Mouse (Mus musculus) MEL (cell line): ENCODE results near the gene Stmnd1. TPM values are rescaled to one million over a fixed set of nuclear protein-coding genes. Genes with fewer than 3 reads are reported as not detected.

Source experiments
- DNase-seq: peaks from one replicate; pipeline ENCODE4 v3.0.0; 2011; ENCODE audit warnings: low read depth, low spot score
- H3K27ac ChIP-seq: 2 replicates; pipeline ENCODE4 v1.5.1; 2012; ENCODE audit warnings: low read depth, mild to moderate bottlenecking, control low read depth, low read length, moderate library complexity; ENCODE audit not compliant: control insufficient read depth
- H3K27me3 ChIP-seq, 2 experiments: fragments of 150-350 bp in 1 of 2; sonication (generic) in 1 of 2; 2 replicates each; pipeline ENCODE4 v1.6.1; 2012; ENCODE audit warnings: low read length in 2 of 2, mild to moderate bottlenecking in 2 of 2, improper control_type of control experiment in 1 of 2, moderate library complexity in 1 of 2; ENCODE audit not compliant: insufficient read depth in 2 of 2, control insufficient read depth in 1 of 2
- H3K36me3 ChIP-seq, 2 experiments: 2 replicates each; pipeline ENCODE4 v1.6.1; 2012 to 2014; ENCODE audit warnings: low read length in 2 of 2, improper control_type of control experiment in 1 of 2, inconsistent platforms in 1 of 2, mild to moderate bottlenecking in 1 of 2; ENCODE audit not compliant: insufficient read depth in 2 of 2, control insufficient read depth in 1 of 2
- H3K4me1 ChIP-seq, 2 experiments: fragments of 150-350 bp in 1 of 2; sonication (generic) in 1 of 2; 2 replicates each; pipeline ENCODE4 v1.6.1; 2012; ENCODE audit warnings: low read length in 2 of 2, improper control_type of control experiment in 1 of 2, mild to moderate bottlenecking in 1 of 2; ENCODE audit not compliant: insufficient read depth in 2 of 2, control insufficient read depth in 1 of 2
- H3K4me3 ChIP-seq, 2 experiments: fragments of 150-350 bp in 1 of 2; sonication (generic) in 1 of 2; 2 replicates each; pipeline ENCODE4 v1.5.1; 2012; ENCODE audit warnings: low read depth in 2 of 2, low read length in 2 of 2, mild to moderate bottlenecking in 2 of 2, moderate library complexity in 2 of 2, control low read depth in 1 of 2, improper control_type of control experiment in 1 of 2; ENCODE audit not compliant: control insufficient read depth in 1 of 2, insufficient read depth in 1 of 2
- H3K79me2 ChIP-seq: 2 replicates; pipeline ENCODE4 v1.6.1; 2012; ENCODE audit warnings: mild to moderate bottlenecking, low read length, moderate library complexity; ENCODE audit not compliant: control insufficient read depth, poor library complexity, insufficient read depth
- H3K9ac ChIP-seq: 2 replicates; pipeline ENCODE4 v1.6.1; 2012; ENCODE audit warnings: low read depth, mild to moderate bottlenecking, control low read depth, low read length, moderate library complexity; ENCODE audit not compliant: control insufficient read depth, poor library complexity, severe bottlenecking
- H3K9me3 ChIP-seq: fragments of 150-350 bp; sonication (generic); replicated peaks from 2 replicates; pipeline ENCODE4 v1.6.1; 2012; ENCODE audit warnings: mild to moderate bottlenecking, low read length, improper control_type of control experiment, moderate library complexity; ENCODE audit not compliant: insufficient read depth
- ETS1 ChIP-seq: IDR thresholded peaks from 2 replicates; pipeline ENCODE4 v1.6.1; 2012; ENCODE audit warnings: low read depth, mild to moderate bottlenecking, inconsistent platforms, low read length, improper control_type of control experiment, moderate library complexity
- GABPA ChIP-seq: IDR thresholded peaks from 2 replicates; pipeline ENCODE4 v1.6.1; 2012; ENCODE audit warnings: low read depth, mild to moderate bottlenecking, inconsistent platforms, low read length, improper control_type of control experiment, moderate library complexity
- GATA1 ChIP-seq: IDR thresholded peaks from 2 replicates; pipeline ENCODE4 v1.6.1; 2011; ENCODE audit warnings: low read depth, low read length, improper control_type of control experiment
- KAT2A ChIP-seq: conservative IDR thresholded peaks from 2 replicates; pipeline ENCODE4 v1.6.1; 2012; ENCODE audit warnings: low read depth, low read length, improper control_type of control experiment, inconsistent platforms
- MAFK ChIP-seq: IDR thresholded peaks from 2 replicates; pipeline ENCODE4 v1.6.1; 2011; ENCODE audit warnings: low read depth, mild to moderate bottlenecking, low read length, improper control_type of control experiment, borderline replicate concordance
- MAX ChIP-seq: IDR thresholded peaks from 2 replicates; pipeline ENCODE4 v1.6.1; 2011; ENCODE audit warnings: low read length, improper control_type of control experiment
- MEF2A ChIP-seq: IDR thresholded peaks from 2 replicates; pipeline ENCODE4 v1.6.1; 2014; ENCODE audit warnings: low read depth, mild to moderate bottlenecking, inconsistent platforms, low read length, improper control_type of control experiment; ENCODE audit not compliant: poor library complexity, insufficient replicate concordance, severe bottlenecking; ENCODE audit errors: extremely low read depth
- MXI1 ChIP-seq: IDR thresholded peaks from 2 replicates; pipeline ENCODE4 v1.6.1; 2011; ENCODE audit warnings: mild to moderate bottlenecking, low read depth, low read length, improper control_type of control experiment
- MYC ChIP-seq: IDR thresholded peaks from 2 replicates; pipeline ENCODE4 v1.6.1; 2011; ENCODE audit warnings: low read depth, mild to moderate bottlenecking, low read length, improper control_type of control experiment, moderate library complexity
- NRF1 ChIP-seq: IDR thresholded peaks from 2 replicates; pipeline ENCODE4 v1.6.1; 2014; ENCODE audit warnings: low read depth, mild to moderate bottlenecking, inconsistent platforms, low read length, improper control_type of control experiment, moderate library complexity; ENCODE audit not compliant: poor library complexity, insufficient read depth, severe bottlenecking
- POLR2A ChIP-seq, 2 experiments: IDR thresholded peaks; 2 replicates each; pipeline ENCODE4 v1.6.1; 2011 to 2012; ENCODE audit warnings: low read length in 2 of 2, mild to moderate bottlenecking in 2 of 2, control low read depth in 1 of 2, improper control_type of control experiment in 1 of 2, low read depth in 1 of 2, moderate library complexity in 1 of 2; ENCODE audit not compliant: control insufficient read depth in 1 of 2, insufficient read depth in 1 of 2, poor library complexity in 1 of 2
- POLR2AphosphoS2 ChIP-seq: IDR thresholded peaks from 2 replicates; pipeline ENCODE4 v1.6.1; 2011; ENCODE audit warnings: low read length, improper control_type of control experiment
- RCOR1 ChIP-seq: IDR thresholded peaks from 2 replicates; pipeline ENCODE4 v1.6.1; 2012; ENCODE audit warnings: low read depth, mild to moderate bottlenecking, inconsistent platforms, low read length, improper control_type of control experiment
- SIN3A ChIP-seq: IDR thresholded peaks from 2 replicates; pipeline ENCODE4 v1.6.1; 2012; ENCODE audit warnings: low read length, improper control_type of control experiment, inconsistent platforms
- TAL1 ChIP-seq: IDR thresholded peaks from 2 replicates; pipeline ENCODE4 v1.6.1; 2012; ENCODE audit warnings: mild to moderate bottlenecking, inconsistent platforms, low read length, moderate library complexity, mixed read lengths
- TBP ChIP-seq: IDR thresholded peaks from 2 replicates; pipeline ENCODE4 v1.8.0; 2011; ENCODE audit warnings: low read depth, low read length, improper control_type of control experiment
- TCF12 ChIP-seq: IDR thresholded peaks from 2 replicates; pipeline ENCODE4 v1.6.1; 2014; ENCODE audit warnings: low read depth, mild to moderate bottlenecking, inconsistent platforms, low read length, improper control_type of control experiment, moderate library complexity
- UBTF ChIP-seq: IDR thresholded peaks from 2 replicates; pipeline ENCODE4 v1.6.1; 2012; ENCODE audit warnings: low read depth, mild to moderate bottlenecking, inconsistent platforms, low read length, improper control_type of control experiment, moderate library complexity, borderline replicate concordance; ENCODE audit not compliant: insufficient read depth
- polyA plus RNA-seq, 2 experiments: library from polyadenylated mRNA; stranded (reverse) in 1 of 2; unstranded in 1 of 2; fragments of >175 nt in 1 of 2; fragments of >200 nt in 1 of 2; gene quantifications; 2 replicates each; pipeline versions ENCODE4 v1.2.1 to v1.2.4; 2012; ENCODE audit warnings: low replicate concordance in 2 of 2, low read depth in 1 of 2; ENCODE audit not compliant: insufficient read length in 2 of 2, insufficient read depth in 1 of 2, missing spikeins in 1 of 2
- total RNA-seq: library from RNA; depleted of rRNA; stranded (reverse); fragments of 300-350 nt; gene quantifications from 2 replicates; pipeline ENCODE4 v1.2.3, GENCODE M21; 2012

Stmnd1 gene
- total and polyA plus RNA-seq, 3 experiments = not detected

DNA sequence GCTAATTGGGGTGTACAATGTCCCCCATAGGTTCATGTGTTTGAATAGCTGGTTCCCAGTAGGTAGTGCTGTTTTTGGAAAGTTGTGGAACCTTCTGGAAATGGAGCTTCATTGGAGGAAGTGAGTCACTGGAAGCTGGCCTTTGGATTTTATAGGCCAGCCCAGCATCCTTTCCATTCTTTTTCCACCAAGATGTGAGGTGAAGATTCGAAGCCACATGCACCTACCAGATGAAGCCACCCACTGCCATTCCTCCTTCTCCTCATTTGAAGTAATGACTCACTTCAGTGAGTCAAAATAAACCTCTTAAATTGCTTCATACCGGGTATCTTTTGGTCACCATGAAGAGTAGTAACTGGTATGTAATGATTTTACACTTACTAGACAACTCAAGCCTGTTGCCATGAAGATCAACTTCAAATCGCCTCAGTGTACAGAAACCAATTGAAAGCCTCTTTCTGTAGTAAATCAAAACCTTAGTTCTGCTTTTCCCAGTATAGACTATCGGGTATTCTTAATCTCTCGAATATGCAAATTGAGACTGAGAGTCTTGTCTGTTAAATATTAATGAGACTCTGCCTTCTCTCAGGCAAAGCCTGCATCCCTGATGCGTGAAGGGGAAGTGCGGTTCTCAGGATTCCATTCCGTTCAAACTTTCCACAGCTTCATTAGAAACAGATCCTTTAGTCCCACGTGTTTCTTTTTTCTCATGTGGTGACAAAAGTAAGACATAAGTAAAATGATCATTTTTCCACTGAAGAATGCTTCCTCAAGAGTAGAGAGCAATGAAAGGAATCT is 31.9 kb upstream of the Stmnd1 start:
- no peaks in the 10 kb centered on the region for H3K9me3 ChIP-seq
- peaks cover 0 to 2% of the 10 kb centered on the region in 2 experiments; a peak in 1 of 4 replicates for H3K27me3 ChIP-seq
- no peaks in the 10 kb centered on the region for H3K36me3 ChIP-seq
- H3K4me3 ChIP-seq = no peak overlapping the region
- H3K4me1 ChIP-seq = no peaks in the 10 kb centered on the region
- H3K79me2 ChIP-seq = no peaks in the 10 kb centered on the region
- no peak overlapping the region for H3K27ac ChIP-seq
- H3K9ac ChIP-seq = no peak overlapping the region
- DNase-seq = no peak
- peak; percentile 19; the same call in 1 of the 2 replicates for TF ChIP-seq RCOR1
- TF ChIP-seq NRF1 = no peak

- H3K9ac ChIP-seq = no peak overlapping the region
These were observed 19.8 kb upstream of the Stmnd1 start for GRCm38 (mm10) chr13:46253753-46254152.

DNA sequence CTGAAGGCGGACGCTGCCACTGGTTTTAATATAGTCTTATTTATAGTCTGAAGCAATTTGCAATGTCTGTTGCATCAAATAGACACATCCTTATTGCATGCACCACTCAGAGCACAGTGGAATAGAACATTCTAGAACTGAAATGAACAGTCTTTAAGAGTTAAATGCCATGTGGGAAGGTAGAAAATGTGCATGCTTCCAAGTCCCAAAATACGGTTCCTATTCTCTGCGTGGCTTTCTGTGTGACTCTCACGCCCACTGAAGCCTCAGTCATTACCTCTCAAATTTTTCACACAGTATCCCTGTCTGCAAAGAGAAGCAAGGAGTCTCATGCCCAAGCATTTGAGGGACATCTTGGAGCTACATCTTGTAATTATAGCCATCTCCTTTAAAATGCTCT is 19.4 kb upstream of the Stmnd1 start:
- H3K27me3 ChIP-seq = peaks cover 2 to 9% of the 10 kb centered on the region in 2 experiments
- no peaks in the 10 kb centered on the region for H3K9me3 ChIP-seq
- no peak overlapping the region for H3K27ac ChIP-seq
- no peak for TF ChIP-seq MXI1
- no peak for TF ChIP-seq KAT2A
- TF ChIP-seq RCOR1 = no peak
- TF ChIP-seq TBP = no peak
- TF ChIP-seq UBTF = no peak
- no peak for TF ChIP-seq MAFK
- no peak for TF ChIP-seq MEF2A
- no peak for TF ChIP-seq POLR2A (IDR thresholded peaks at IDR 0.05; ENCODE audit: control insufficient read depth in 1 of 2, insufficient read depth in 1 of 2, low read depth in 1 of 2, low read length in 2 of 2, poor library complexity in 1 of 2)
- no peak for TF ChIP-seq TCF12
- TF ChIP-seq POLR2AphosphoS2 = no peak
- no peak for TF ChIP-seq SIN3A
- no peaks in the 10 kb centered on the region for H3K36me3 ChIP-seq
- H3K79me2 ChIP-seq = no peaks in the 10 kb centered on the region
- H3K4me3 ChIP-seq = no peak overlapping the region
- no peak overlapping the region for H3K9ac ChIP-seq
- no peaks in the 10 kb centered on the region for H3K4me1 ChIP-seq
- DNase-seq = no peak

More at GRCm38 (mm10) chr13:46253753-46254152, 19.8 kb upstream of the Stmnd1 start:
- no peak for DNase-seq
- Histone ChIP-seq H3K4me1 (no peaks in the 10 kb centered on the region), H3K27me3 (peaks cover 2 to 9% of the 10 kb centered on the region in 2 experiments), H3K4me3 (no peak overlapping the region), H3K27ac (no peak overlapping the region), H3K79me2 (no peaks in the 10 kb centered on the region), H3K9me3 (no peaks in the 10 kb centered on the region), H3K36me3 (no peaks in the 10 kb centered on the region)
- TF ChIP-seq TAL1 (no peak), TCF12 (no peak), GABPA (no peak), ETS1 (no peak), MAX (no peak), MYC (no peak), RCOR1 (no peak), GATA1 (no peak)
